Mouse (Mus musculus) heart, adult 2 months (tissue): ENCODE results near the gene Lsm14b.

ENCODE experiments used
- CTCF ChIP-seq: fragments of 200-600 bp; IDR thresholded peaks from 2 replicates; pipeline ENCODE4 v1.8.1; 2022; ENCODE audit warnings: antibody characterized with exemption, mild to moderate bottlenecking, moderate library complexity
- POLR2A ChIP-seq: fragments of 200-500 bp; IDR thresholded peaks from 2 replicates; pipeline ENCODE4 v1.6.1; 2011; ENCODE audit warnings: mild to moderate bottlenecking, low read depth, low read length, control low read depth; ENCODE audit not compliant: insufficient read depth

DNA sequence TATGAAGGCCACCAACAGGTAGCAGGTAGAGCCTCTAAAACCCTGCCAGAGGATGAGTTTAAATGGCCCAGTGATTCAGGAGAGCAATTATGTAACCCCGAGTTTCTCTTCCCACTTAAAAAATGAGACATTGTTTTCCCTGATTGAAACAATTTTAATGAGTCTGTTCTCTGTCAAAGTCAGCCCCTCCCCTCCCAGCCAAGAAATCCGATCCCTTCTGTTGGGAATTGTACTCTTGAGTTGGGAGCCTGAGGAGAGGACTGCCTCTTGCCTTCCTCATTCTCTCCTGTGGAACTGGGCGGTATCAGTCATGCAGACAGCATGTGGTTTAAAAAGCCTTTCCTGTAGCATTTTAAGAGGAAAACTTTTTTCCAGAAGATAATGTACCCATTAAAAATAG lies 59.8 kb downstream of the Lsm14b start:
- TF ChIP-seq POLR2A: no peak
- no peak for TF ChIP-seq CTCF
